Mouse (Mus musculus) heart, postnatal 0 days (tissue): ENCODE data around the gene Lgals3.

ENCODE experiments used
- CTCF ChIP-seq: IDR thresholded peaks from 2 replicates; pipeline ENCODE4 v1.5.1; 2016; ENCODE audit warnings: antibody characterized with exemption, control low read depth, low read depth
- EP300 ChIP-seq: IDR thresholded peaks from 2 replicates; pipeline ENCODE4 v1.6.1; 2016; ENCODE audit warnings: antibody characterized with exemption, low read depth

GRCm38 (mm10) chr14:47341811-47342291 is 25.7 kb upstream of the Lgals3 start:
- TF ChIP-seq CTCF (no peak), EP300 (no peak)
